Mouse (Mus musculus): ENCODE data around the gene Npnt.
A peak's percentile ranks its signal among the peaks of the same experiment; 100 is the strongest.

Gene Npnt

DNA sequence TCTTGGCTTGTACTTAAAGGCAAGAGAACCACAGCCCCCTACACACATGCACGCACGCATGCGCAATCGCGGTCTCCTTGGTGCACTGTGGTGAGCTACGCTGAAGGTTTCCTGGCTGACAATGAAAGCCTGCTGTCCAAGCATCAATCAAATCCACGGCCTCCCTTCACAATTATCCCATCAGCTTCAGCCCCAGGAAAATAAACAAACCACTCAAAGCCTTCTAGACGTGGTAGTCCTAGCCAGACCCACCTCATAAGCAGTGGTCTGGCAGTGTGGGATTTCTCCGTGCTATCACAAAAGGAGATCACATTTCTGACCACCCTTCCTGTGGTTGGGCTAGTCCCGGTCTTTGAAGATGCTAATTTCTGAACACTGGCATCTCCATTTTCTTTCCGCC, 91.2 kb downstream of the Npnt start:
- DNase-seq (ENCODE audit: low read depth, low spot score), result no peak

GRCm38 (mm10) chr3:132856651-132857050, 93.4 kb downstream of the Npnt start:
- no peak for DNase-seq (ENCODE audit: low read depth, low spot score)

DNA sequence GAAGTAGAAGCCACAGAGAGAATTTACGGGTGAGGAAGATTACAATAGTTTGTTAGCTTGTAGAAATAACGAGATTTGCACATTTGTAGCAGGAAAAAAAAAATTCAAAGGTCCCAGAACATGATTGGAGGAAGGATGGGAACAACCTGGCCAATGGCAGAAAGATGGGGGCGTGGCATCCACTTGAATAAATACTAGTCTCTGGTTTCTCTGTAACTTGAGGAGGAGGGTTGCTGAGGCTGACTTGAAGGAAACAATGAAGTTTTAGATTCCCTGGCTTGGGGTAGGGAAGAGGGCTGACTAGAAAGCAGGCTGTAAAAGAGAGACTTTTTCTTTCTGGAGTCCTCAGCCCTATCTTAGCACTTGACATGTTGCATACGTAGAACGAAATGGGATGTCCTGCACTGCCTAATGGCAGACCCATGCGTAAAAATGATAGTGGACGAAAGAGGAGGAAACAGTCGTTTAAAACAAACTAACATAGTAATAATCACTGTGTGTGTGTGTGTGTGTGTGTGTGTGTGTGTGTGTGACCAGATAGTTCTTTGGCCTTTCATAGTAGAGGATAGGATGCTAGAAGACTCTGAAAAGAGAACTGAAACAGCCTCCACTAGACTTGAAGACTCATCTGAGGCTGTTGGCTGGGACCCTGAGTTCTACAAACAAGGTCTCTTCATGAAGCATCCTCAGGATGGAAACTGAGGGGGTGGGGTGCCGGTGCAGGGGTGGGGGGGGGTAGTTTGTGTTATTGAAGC, 94.5 kb downstream of the Npnt start:
- DNase-seq (ENCODE audit: low read depth, low spot score), result peak; percentile 30

DNA sequence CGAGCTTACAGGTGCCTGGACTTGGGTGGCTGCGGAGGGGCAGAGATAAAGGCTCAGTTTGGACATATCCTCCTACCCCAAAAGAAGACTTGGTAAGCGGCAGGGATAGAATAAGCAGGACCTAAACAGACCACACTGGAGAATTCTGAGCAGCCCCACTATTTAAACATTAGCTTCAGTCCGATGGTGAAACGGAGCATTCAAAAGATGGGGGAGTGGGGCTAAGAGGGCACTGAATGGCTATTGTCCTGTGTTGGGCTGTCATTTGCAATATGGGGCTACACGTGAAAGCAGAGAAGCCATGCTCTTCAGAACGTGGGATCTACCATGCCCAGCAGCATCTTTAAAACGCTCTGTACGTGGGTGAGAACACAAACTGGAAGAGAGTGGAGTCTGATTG, 95.8 kb downstream of the Npnt start:
- no peak for DNase-seq (ENCODE audit: low read depth, low spot score)

DNA sequence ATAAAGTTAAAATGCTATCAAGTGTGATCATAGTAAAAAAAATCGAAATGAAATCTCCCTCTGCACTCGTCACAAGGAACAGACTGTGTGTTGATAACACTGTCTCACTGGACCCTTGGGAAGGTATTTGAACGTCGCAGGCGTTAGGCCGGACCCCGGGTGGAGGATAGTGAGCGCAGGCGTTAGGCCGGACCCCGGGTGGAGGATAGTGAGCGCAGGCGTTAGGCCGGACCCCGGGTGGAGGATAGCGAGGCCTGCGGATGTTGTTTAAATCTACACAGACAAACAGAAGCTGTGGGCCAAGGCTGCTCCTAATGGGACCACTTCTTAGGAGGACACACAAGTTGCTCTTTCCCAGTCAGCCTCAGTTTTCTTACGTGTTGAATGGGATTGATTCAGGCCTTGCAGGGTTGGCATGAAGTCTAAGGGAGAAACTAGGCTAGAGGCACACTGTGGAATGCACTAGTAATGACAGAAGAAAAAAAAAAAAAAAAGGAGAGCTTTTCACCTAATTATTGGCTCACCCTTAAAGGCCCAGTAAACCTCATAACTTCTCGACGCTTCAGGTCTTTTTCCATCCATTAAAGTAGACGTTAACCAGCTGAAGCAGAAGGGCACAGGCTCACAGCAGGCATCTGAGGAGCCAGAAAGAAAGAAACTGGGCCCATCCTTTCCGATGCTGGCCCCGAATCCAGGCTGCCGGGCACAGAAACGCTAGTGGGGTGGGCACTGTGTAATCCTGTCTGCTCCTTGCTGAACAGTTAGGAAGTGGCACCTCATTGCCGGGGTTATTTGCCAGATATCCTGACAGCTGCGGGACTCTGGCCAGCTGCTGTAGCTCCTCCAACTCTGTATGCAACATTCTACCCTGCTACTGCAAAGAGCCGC, 98.0 kb downstream of the Npnt start:
- no peak for DNase-seq (ENCODE audit: low read depth, low spot score)

DNA sequence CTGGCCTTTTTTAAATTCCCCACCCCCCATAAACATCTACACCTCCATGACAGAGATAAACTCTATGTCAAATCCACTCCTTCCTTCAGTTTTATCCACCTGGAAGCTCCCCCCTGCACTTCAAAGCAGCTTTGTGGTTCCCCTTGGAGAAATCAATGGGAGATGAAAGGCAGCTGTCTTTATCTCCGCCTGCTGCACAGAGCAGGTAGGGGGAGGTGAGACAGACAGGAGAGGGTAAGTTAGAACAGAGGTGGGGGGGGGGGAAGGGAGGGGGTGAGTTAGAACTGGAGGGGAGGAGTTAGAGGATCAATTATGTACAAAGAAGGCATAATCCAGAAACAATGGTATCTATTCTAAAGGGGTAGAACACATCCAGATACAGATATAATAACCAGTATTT, 98.7 kb downstream of the Npnt start:
- no peak for DNase-seq (ENCODE audit: low read depth, low spot score)

DNA sequence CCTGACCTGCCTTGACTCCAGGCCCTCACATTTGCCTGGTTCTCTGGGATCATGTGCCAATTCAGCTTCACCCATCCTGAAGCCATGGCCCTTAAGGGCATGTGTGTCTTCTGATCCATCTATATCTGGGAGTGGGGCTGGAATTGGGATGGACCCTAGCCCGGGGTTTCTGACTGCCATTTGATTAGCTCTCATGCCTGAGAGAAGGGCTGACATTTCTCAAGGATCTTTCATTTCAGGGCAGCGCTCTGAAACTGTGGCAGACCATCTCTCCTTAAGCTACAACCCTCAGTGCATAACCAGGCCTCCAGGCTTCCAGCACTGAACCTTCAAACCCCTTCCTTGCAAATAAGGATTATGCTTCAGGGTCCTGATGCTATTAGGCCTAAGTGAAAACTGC, 99.7 kb downstream of the Npnt start:
- DNase-seq (ENCODE audit: low read depth, low spot score), result no peak

- no peak for DNase-seq (ENCODE audit: low read depth, low spot score)
These were observed 100.4 kb downstream of the Npnt start for GRCm38 (mm10) chr3:132849669-132850068.

DNA sequence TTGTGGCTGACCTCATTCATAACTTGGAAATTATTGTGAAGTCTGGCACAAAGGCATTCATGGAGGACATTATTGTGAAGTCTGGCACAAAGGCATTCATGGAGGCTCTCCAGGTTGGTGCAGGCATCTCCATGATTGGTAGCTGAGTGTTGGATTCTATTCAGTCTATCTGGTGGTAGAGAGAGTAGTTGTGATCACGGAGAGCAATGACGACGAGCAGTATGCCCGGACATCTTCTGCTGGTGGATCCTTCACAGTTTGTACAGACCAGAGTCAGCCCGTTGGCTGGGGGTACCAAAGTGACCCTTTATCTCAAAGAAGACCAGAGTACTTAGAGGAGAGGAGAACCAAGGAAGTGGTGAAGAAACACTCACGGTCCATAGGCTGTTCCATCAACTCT, 107.4 kb downstream of the Npnt start:
- DNase-seq (ENCODE audit: low read depth, low spot score), result no peak

DNA sequence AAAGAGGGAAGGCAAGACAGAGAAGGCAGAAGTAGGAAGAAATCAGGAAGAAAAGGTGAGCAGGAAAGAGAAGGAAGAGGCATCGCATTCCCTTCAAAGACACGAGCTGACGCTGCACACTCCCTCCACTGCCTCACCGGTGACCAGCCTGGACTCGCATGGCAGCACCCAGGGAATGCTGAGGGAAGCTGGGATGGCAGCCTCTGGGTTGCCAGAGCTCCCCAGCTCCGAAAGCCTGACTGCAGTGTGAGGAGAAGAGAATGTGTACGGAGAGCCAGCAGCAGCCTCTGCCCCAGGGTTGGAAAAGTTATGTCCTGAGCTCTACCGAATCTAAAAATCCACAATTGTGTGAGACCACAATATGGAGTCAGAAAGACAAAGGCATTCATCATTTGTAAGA, 110.6 kb downstream of the Npnt start:
- no peak for DNase-seq (ENCODE audit: low read depth, low spot score)

- DNase-seq (ENCODE audit: low read depth, low spot score), result no peak
These were observed 111.3 kb downstream of the Npnt start for GRCm38 (mm10) chr3:132838656-132839417.

GRCm38 (mm10) chr3:132837134-132837533, 113.0 kb downstream of the Npnt start:
- no peak for DNase-seq (ENCODE audit: low read depth, low spot score)

DNA sequence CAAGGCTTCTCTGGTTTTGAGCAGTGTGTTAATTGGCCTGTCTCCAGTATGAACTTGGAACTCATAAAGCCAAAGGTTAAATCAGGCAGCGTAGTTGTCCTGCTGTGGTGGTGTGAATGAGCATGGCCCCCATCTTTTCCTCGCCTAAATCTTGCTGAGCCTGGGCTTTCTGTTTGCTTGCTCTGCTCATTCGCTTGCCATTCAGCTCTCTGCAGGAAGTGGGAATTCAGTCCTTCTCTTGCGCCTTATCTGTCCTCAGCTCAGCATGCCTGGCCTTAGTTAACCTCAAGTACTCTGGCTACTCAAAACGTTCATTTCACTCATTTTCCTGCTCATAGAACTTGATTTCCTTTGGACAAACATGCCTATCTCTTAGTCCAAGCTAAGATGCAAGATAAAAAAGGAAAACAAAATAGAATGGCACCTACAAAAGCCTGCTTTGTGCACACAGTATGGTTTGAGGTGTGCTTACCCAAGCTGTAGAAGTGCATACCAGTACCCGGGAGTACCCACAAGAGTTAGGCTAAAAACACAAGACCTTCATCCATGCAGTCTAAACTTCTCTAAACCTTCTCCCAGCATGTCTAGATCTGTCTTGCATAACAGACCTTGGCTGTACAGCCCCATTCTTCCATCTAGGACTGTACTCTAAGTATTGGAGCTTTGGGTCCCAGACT, 114.8 kb downstream of the Npnt start:
- DNase-seq (ENCODE audit: low read depth, low spot score), result no peak
